Mouse (Mus musculus) stomach, embryonic 14.5 days (tissue): Measurements from ENCODE around the gene Fndc3b. TPM values are rescaled to one million over a fixed set of nuclear protein-coding genes. Genes with fewer than 3 reads are reported as not detected.

Source experiments
- ATAC-seq: fragments of 200-750 bp; cut with Nextera tagmentation; 2 replicates; pipeline ENCODE4 v1.8.0; 2017; ENCODE audit warnings: low read depth, moderate TSS enrichment; ENCODE audit not compliant: insufficient number of reproducible peaks, insufficient read depth, low FRiP score
- H3K27ac ChIP-seq: fragments of 300-500 bp; sonication (generic); 2 replicates; pipeline ENCODE4 v1.5.1; 2014; ENCODE audit warnings: mild to moderate bottlenecking, low read length, moderate library complexity, mixed read lengths
- H3K27me3 ChIP-seq: fragments of 300-500 bp; sonication (generic); 2 replicates; pipeline ENCODE4 v1.6.1; 2014; ENCODE audit warnings: low read length, control low read depth, mixed read lengths; ENCODE audit not compliant: control insufficient read depth, insufficient read depth
- H3K36me3 ChIP-seq: fragments of 300-500 bp; sonication (generic); 2 replicates; pipeline ENCODE4 v1.6.1; 2014; ENCODE audit warnings: mild to moderate bottlenecking, control low read depth, low read length, moderate library complexity, mixed read lengths; ENCODE audit not compliant: control insufficient read depth, insufficient read depth
- H3K4me1 ChIP-seq: fragments of 300-500 bp; sonication (generic); 2 replicates; pipeline ENCODE4 v1.6.1; 2014; ENCODE audit warnings: low read length, control low read depth, mixed read lengths; ENCODE audit not compliant: control insufficient read depth, insufficient read depth
- H3K4me2 ChIP-seq: fragments of 300-500 bp; sonication (generic); replicated peaks from 2 replicates; pipeline ENCODE4 v1.6.1; 2014; ENCODE audit warnings: low read depth, low read length, control low read depth
- H3K4me3 ChIP-seq: fragments of 300-500 bp; sonication (generic); 2 replicates; pipeline ENCODE4 v1.5.1; 2014; ENCODE audit warnings: low read depth, low read length, control low read depth
- H3K9ac ChIP-seq: fragments of 300-500 bp; sonication (generic); replicated peaks from 2 replicates; pipeline ENCODE4 v1.6.1; 2014; ENCODE audit warnings: low read depth, mild to moderate bottlenecking, control low read depth, low read length, moderate library complexity, mixed read lengths
- H3K9me3 ChIP-seq: fragments of 300-500 bp; sonication (generic); 2 replicates; pipeline ENCODE4 v1.6.1; 2016; ENCODE audit warnings: low read depth, low read length, control low read depth; ENCODE audit not compliant: control insufficient read depth
- WGBS: fragments of 180-500 bp; shearing (Covaris S2); extraction: QIAGEN DNeasy Blood & Tissue Kit; methylation state at CpG from one replicate; pipeline ENCODE4 v1.1.7; 2014; 5-methylcytosine and 5-hydroxymethylcytosine counted together
- polyA plus RNA-seq: library from polyadenylated mRNA; unstranded; fragments of >200 nt; fragmentation: Nextera tagmentation; extraction: Ambion mirVana; gene quantifications from 2 replicates; pipeline ENCODE4 v1.2.1, GENCODE M21; 2014

The Fndc3b gene
- polyA plus RNA-seq, 1 experiment from 2014 or later, result 33.3 TPM

- ATAC-seq, result no peak
These were observed 112.4 kb downstream of the Fndc3b start for GRCm38 (mm10) chr3:27598437-27599382.

GRCm38 (mm10) chr3:27593485-27594138 is 117.5 kb downstream of the Fndc3b start:
- no peak overlapping the region for H3K27ac ChIP-seq
- no peaks in the 10 kb centered on the region for H3K36me3 ChIP-seq
- no peak overlapping the region for H3K9ac ChIP-seq
- no peaks in the 10 kb centered on the region for H3K27me3 ChIP-seq
- 86% methylated on average over 7 of the region's 7 CpGs for WGBS
- H3K9me3 ChIP-seq, result no peaks in the 10 kb centered on the region
- H3K4me2 ChIP-seq, result no peak overlapping the region
- peaks cover 9% of the 10 kb centered on the region; the same call in 1 of the 2 replicates for H3K4me1 ChIP-seq
- no peak overlapping the region for H3K4me3 ChIP-seq
- no peak for ATAC-seq

More at GRCm38 (mm10) chr3:27598437-27599382, 112.4 kb downstream of the Fndc3b start:
- Histone ChIP-seq H3K27ac (no peak overlapping the region), H3K4me2 (no peak overlapping the region), H3K4me1 (peaks cover 16% of the 10 kb centered on the region; the same call in 1 of the 2 replicates), H3K9me3 (no peaks in the 10 kb centered on the region), H3K36me3 (no peaks in the 10 kb centered on the region), H3K4me3 (no peak overlapping the region), H3K27me3 (no peaks in the 10 kb centered on the region), H3K9ac (no peak overlapping the region)
- 79% methylated on average over 11 of the region's 11 CpGs for WGBS

- Histone ChIP-seq H3K27ac (no peak overlapping the region), H3K36me3 (no peaks in the 10 kb centered on the region), H3K4me3 (no peak overlapping the region), H3K27me3 (no peaks in the 10 kb centered on the region), H3K4me1 (peaks cover 9% of the 10 kb centered on the region; the same call in 1 of the 2 replicates), H3K4me2 (no peak overlapping the region), H3K9me3 (no peaks in the 10 kb centered on the region), H3K9ac (no peak overlapping the region)
- ATAC-seq, result no peak
- 77% methylated on average over 11 of the region's 11 CpGs for WGBS
These were observed 118.2 kb downstream of the Fndc3b start for GRCm38 (mm10) chr3:27592728-27593484.

GRCm38 (mm10) chr3:27590823-27591222 is 120.3 kb downstream of the Fndc3b start:
- WGBS, result 71% methylated on average over 11 of the region's 11 CpGs
- H3K9ac ChIP-seq, result no peak overlapping the region
- H3K27ac ChIP-seq, result no peak overlapping the region
- no peaks in the 10 kb centered on the region for H3K9me3 ChIP-seq
- H3K4me1 ChIP-seq, result peaks cover 9% of the 10 kb centered on the region; the same call in 1 of the 2 replicates
- H3K36me3 ChIP-seq, result no peaks in the 10 kb centered on the region
- ATAC-seq, result no peak
- no peak overlapping the region for H3K4me3 ChIP-seq
- no peaks in the 10 kb centered on the region for H3K27me3 ChIP-seq
- H3K4me2 ChIP-seq, result no peak overlapping the region

- H3K9me3 ChIP-seq, result no peaks in the 10 kb centered on the region
- no peak overlapping the region for H3K4me2 ChIP-seq
- no peak overlapping the region for H3K4me3 ChIP-seq
- WGBS, result 88% methylated on average over 3 of the region's 3 CpGs
- no peak overlapping the region for H3K9ac ChIP-seq
- H3K27me3 ChIP-seq, result no peaks in the 10 kb centered on the region
- no peaks in the 10 kb centered on the region for H3K36me3 ChIP-seq
- no peak overlapping the region for H3K27ac ChIP-seq
- peaks cover 8% of the 10 kb centered on the region; the same call in 1 of the 2 replicates for H3K4me1 ChIP-seq
- ATAC-seq, result no peak
These were observed 121.8 kb downstream of the Fndc3b start for GRCm38 (mm10) chr3:27589305-27589704.

GRCm38 (mm10) chr3:27588604-27589003 is 122.5 kb downstream of the Fndc3b start:
- no peak overlapping the region for H3K4me3 ChIP-seq
- H3K9ac ChIP-seq, result no peak overlapping the region
- H3K4me1 ChIP-seq, result peaks cover 8% of the 10 kb centered on the region; the same call in 1 of the 2 replicates
- 92% methylated on average over 11 of the region's 11 CpGs for WGBS
- H3K9me3 ChIP-seq, result no peaks in the 10 kb centered on the region
- H3K4me2 ChIP-seq, result no peak overlapping the region
- H3K36me3 ChIP-seq, result no peaks in the 10 kb centered on the region
- H3K27me3 ChIP-seq, result no peaks in the 10 kb centered on the region
- H3K27ac ChIP-seq, result no peak overlapping the region
- no peak for ATAC-seq

- no peaks in the 10 kb centered on the region for H3K9me3 ChIP-seq
- no peaks in the 10 kb centered on the region for H3K36me3 ChIP-seq
- H3K4me3 ChIP-seq, result no peak overlapping the region
- 43% methylated on average over 11 of the region's 11 CpGs for WGBS
- H3K9ac ChIP-seq, result no peak overlapping the region
- no peaks in the 10 kb centered on the region for H3K27me3 ChIP-seq
- H3K4me2 ChIP-seq, result no peak overlapping the region
- no peak overlapping the region for H3K27ac ChIP-seq
- H3K4me1 ChIP-seq, result peaks cover 7% of the 10 kb centered on the region; the same call in 1 of the 2 replicates
- no peak for ATAC-seq
These were observed 126.2 kb downstream of the Fndc3b start for GRCm38 (mm10) chr3:27584607-27585605.
